Mouse (Mus musculus) hindbrain, embryonic 11.5 days (tissue): ENCODE data around the gene Camta1. TPM values are rescaled to one million over a fixed set of nuclear protein-coding genes. Genes with fewer than 3 reads are reported as not detected.

Source experiments
- ATAC-seq: fragments of 200-750 bp; cut with Nextera tagmentation; 2 replicates; pipeline ENCODE4 v1.8.0; 2017; ENCODE audit warnings: mild to moderate bottlenecking, moderate TSS enrichment, moderate library complexity; ENCODE audit not compliant: low FRiP score
- DNase-seq: peaks from one replicate; pipeline ENCODE4 v3.0.0-alpha.2; 2015; ENCODE audit warnings: low spot score
- H3K27ac ChIP-seq: fragments of 300-500 bp; sonication (generic); 2 replicates; pipeline ENCODE4 v1.5.1; 2014; ENCODE audit warnings: mild to moderate bottlenecking, low read depth, low read length
- H3K27me3 ChIP-seq: fragments of 300-500 bp; sonication (generic); 2 replicates; pipeline ENCODE4 v1.6.1; 2014; ENCODE audit warnings: mild to moderate bottlenecking, low read length, moderate library complexity, mixed read lengths; ENCODE audit not compliant: control insufficient read depth, insufficient read depth
- H3K36me3 ChIP-seq: fragments of 300-500 bp; sonication (generic); 2 replicates; pipeline ENCODE4 v1.6.1; 2014; ENCODE audit warnings: mild to moderate bottlenecking, low read length, moderate library complexity, mixed read lengths; ENCODE audit not compliant: control insufficient read depth, insufficient read depth
- H3K4me1 ChIP-seq: fragments of 300-500 bp; sonication (generic); replicated peaks from 2 replicates; pipeline ENCODE4 v1.6.1; 2014; ENCODE audit warnings: low read length, mixed read lengths; ENCODE audit not compliant: control insufficient read depth, insufficient read depth
- H3K4me2 ChIP-seq: fragments of 300-500 bp; sonication (generic); replicated peaks from 2 replicates; pipeline ENCODE4 v1.6.1; 2014; ENCODE audit warnings: mild to moderate bottlenecking, low read depth, low read length
- H3K4me3 ChIP-seq: fragments of 300-500 bp; sonication (generic); 2 replicates; pipeline ENCODE4 v1.5.1; 2014; ENCODE audit warnings: low read depth, low read length
- H3K9ac ChIP-seq: fragments of 300-500 bp; sonication (generic); 2 replicates; pipeline ENCODE4 v1.6.1; 2014; ENCODE audit warnings: low read depth, low read length
- H3K9me3 ChIP-seq: fragments of 300-500 bp; sonication (generic); 2 replicates; pipeline ENCODE4 v1.6.1; 2016; ENCODE audit warnings: low read length; ENCODE audit not compliant: control insufficient read depth
- WGBS: fragments of 180-500 bp; shearing (Covaris S2); extraction: QIAGEN DNeasy Blood & Tissue Kit; methylation state at CpG from one replicate; pipeline ENCODE4 v1.1.7; 2014; 5-methylcytosine and 5-hydroxymethylcytosine counted together
- polyA plus RNA-seq: library from polyadenylated mRNA; unstranded; fragments of >200 nt; fragmentation: Nextera tagmentation; extraction: Ambion mirVana; gene quantifications from 2 replicates; pipeline ENCODE4 v1.2.1, GENCODE M21; 2014

Gene Camta1
- polyA plus RNA-seq, 1 experiment from 2014 or later: 130 TPM

- Histone ChIP-seq H3K27me3 (no peaks in the 10 kb centered on the region), H3K9me3 (no peaks in the 10 kb centered on the region), H3K27ac (no peak overlapping the region), H3K4me3 (no peak overlapping the region), H3K9ac (no peak overlapping the region), H3K4me1 (no peaks in the 10 kb centered on the region), H3K4me2 (no peak overlapping the region), H3K36me3 (no peaks in the 10 kb centered on the region)
- DNase-seq (no peak), ATAC-seq (no peak)
- WGBS: 66% methylated on average over 4 of the region's 4 CpGs
Observed at GRCm38 (mm10) chr4:151765376-151765775, 96.3 kb downstream of the Camta1 start.

GRCm38 (mm10) chr4:151763928-151764327 lies 97.7 kb downstream of the Camta1 start:
- DNase-seq: peak; percentile 54
- H3K4me3 ChIP-seq: no peak overlapping the region
- 38% methylated on average over 6 of the region's 6 CpGs for WGBS
- no peak overlapping the region for H3K27ac ChIP-seq
- H3K4me1 ChIP-seq: no peaks in the 10 kb centered on the region
- no peaks in the 10 kb centered on the region for H3K27me3 ChIP-seq
- no peaks in the 10 kb centered on the region for H3K36me3 ChIP-seq
- no peak overlapping the region for H3K4me2 ChIP-seq
- no peaks in the 10 kb centered on the region for H3K9me3 ChIP-seq
- ATAC-seq: no peak
- H3K9ac ChIP-seq: no peak overlapping the region

DNA sequence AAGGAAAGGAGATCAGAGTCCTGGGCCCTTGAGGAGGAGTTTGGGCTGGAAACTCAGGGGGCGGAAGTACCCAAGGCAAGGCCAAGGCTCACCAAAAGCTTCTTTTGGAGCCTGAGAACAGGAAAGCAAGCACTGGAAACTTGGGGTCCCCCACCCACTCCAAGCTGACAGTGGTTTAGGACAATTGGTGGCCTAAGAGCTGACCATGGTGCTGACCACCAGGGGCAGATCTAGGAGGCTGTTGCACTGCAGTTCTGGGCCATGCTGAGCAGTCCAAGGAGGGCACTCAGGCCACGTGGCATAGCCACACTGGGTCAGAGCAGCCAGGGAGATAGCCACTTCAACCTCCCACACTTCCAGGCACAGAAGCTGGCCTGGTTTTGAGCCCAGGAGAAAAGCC lies 102.6 kb downstream of the Camta1 start:
- Histone ChIP-seq H3K36me3 (no peaks in the 10 kb centered on the region), H3K4me3 (no peak overlapping the region), H3K27ac (no peak overlapping the region), H3K9me3 (no peaks in the 10 kb centered on the region), H3K4me1 (0 out of 2 replicates have a peak, but pooled peaks cover 3% of the 10 kb centered on the region), H3K27me3 (no peaks in the 10 kb centered on the region), H3K4me2 (no peak overlapping the region), H3K9ac (no peak overlapping the region)
- 70% methylated on average over 2 of the region's 2 CpGs for WGBS
- DNase-seq (no peak), ATAC-seq (no peak)

- Histone ChIP-seq H3K4me1 (0 out of 2 replicates have a peak, but pooled peaks cover 3% of the 10 kb centered on the region), H3K9me3 (no peaks in the 10 kb centered on the region), H3K4me3 (no peak overlapping the region), H3K27me3 (no peaks in the 10 kb centered on the region), H3K9ac (no peak overlapping the region), H3K27ac (no peak overlapping the region), H3K4me2 (no peak overlapping the region), H3K36me3 (no peaks in the 10 kb centered on the region)
- DNase-seq (peak; percentile 36), ATAC-seq (no peak)
- WGBS: 86% methylated on average over 13 of the region's 13 CpGs
Observed at GRCm38 (mm10) chr4:151758337-151758736, 103.3 kb downstream of the Camta1 start.

- H3K4me3 ChIP-seq: no peak overlapping the region
- no peaks in the 10 kb centered on the region for H3K27me3 ChIP-seq
- no peak for DNase-seq
- no peak overlapping the region for H3K27ac ChIP-seq
- H3K4me1 ChIP-seq: 0 out of 2 replicates have a peak, but pooled peaks cover 3% of the 10 kb centered on the region
- 94% methylated on average over 3 of the region's 3 CpGs for WGBS
- H3K9me3 ChIP-seq: no peaks in the 10 kb centered on the region
- ATAC-seq: no peak
- H3K4me2 ChIP-seq: no peak overlapping the region
- H3K36me3 ChIP-seq: no peaks in the 10 kb centered on the region
- H3K9ac ChIP-seq: no peak overlapping the region
Observed at GRCm38 (mm10) chr4:151757261-151757660, 104.4 kb downstream of the Camta1 start.

DNA sequence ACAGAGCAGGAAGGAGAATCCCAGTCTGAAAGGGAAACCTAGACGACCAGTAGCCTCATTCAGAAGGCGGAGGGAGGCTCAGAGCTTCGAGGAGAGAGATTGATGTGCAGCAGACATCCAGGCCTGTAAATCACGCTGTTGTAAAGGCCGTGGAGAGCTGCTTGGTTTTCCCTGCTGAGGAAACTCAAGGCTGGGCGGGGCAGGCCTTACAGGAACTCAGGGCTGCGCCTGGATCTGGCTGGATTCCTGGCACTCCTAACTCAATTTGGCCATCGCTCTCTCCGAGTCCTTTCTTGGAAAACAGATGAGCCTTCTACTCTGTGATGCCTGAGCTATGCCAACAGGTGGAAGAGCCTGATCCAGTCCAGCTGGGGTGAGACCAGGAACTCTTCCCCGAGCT lies 105.3 kb downstream of the Camta1 start:
- Histone ChIP-seq H3K4me1 (0 out of 2 replicates have a peak, but pooled peaks cover 3% of the 10 kb centered on the region), H3K4me3 (no peak overlapping the region), H3K36me3 (no peaks in the 10 kb centered on the region), H3K4me2 (no peak overlapping the region), H3K27ac (no peak overlapping the region), H3K27me3 (no peaks in the 10 kb centered on the region), H3K9me3 (no peaks in the 10 kb centered on the region), H3K9ac (no peak overlapping the region)
- 75% methylated on average over 10 of the region's 10 CpGs for WGBS
- ATAC-seq (no peak), DNase-seq (no peak)

DNA sequence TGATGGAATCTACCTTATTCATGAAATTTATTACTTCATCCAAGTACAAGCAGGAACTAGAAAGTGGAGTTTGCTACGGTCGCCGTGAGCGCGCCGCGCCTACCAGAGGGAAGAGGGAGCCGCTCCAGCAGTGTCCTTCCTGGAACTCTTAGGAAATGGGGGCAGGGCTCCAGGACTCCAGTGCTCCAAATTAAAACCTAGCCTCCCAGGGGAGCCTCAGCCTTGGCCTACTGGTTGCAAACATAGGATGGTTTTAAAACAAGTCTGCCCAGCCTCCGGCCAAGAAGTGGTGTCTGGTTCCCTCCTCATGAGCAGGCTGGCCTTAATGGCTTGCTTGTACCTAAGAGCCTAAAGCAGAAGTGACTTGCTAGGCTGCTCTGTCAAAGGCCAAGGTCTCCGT lies 108.4 kb downstream of the Camta1 start:
- H3K9me3 ChIP-seq: no peaks in the 10 kb centered on the region

GRCm38 (mm10) chr4:151752551-151752950 lies 109.1 kb downstream of the Camta1 start:
- no peak for ATAC-seq
- H3K27ac ChIP-seq: no peak overlapping the region
- H3K4me1 ChIP-seq: 0 out of 2 replicates have a peak, but pooled peaks cover 3% of the 10 kb centered on the region
- no peak overlapping the region for H3K9ac ChIP-seq
- H3K4me2 ChIP-seq: no peak overlapping the region
- WGBS: 65% methylated on average over 7 of the region's 7 CpGs
- H3K4me3 ChIP-seq: no peak overlapping the region
- no peaks in the 10 kb centered on the region for H3K36me3 ChIP-seq
- no peaks in the 10 kb centered on the region for H3K9me3 ChIP-seq
- no peak for DNase-seq
- H3K27me3 ChIP-seq: no peaks in the 10 kb centered on the region

More for the DNA sequence above, 108.4 kb downstream of the Camta1 start:
- WGBS: 82% methylated on average over 10 of the region's 10 CpGs
- Histone ChIP-seq H3K4me2 (no peak overlapping the region), H3K9ac (no peak overlapping the region), H3K27me3 (no peaks in the 10 kb centered on the region), H3K27ac (no peak overlapping the region), H3K36me3 (no peaks in the 10 kb centered on the region), H3K4me3 (no peak overlapping the region), H3K4me1 (0 out of 2 replicates have a peak, but pooled peaks cover 3% of the 10 kb centered on the region)
- DNase-seq (no peak), ATAC-seq (no peak)

- Histone ChIP-seq H3K9me3 (no peaks in the 10 kb centered on the region), H3K4me2 (no peak overlapping the region), H3K9ac (no peak overlapping the region), H3K27ac (no peak overlapping the region), H3K4me3 (no peak overlapping the region), H3K27me3 (no peaks in the 10 kb centered on the region), H3K4me1 (0 out of 2 replicates have a peak, but pooled peaks cover 3% of the 10 kb centered on the region), H3K36me3 (no peaks in the 10 kb centered on the region)
- 85% methylated on average over 15 of the region's 15 CpGs for WGBS
- DNase-seq: no peak
- no peak for ATAC-seq
Observed at GRCm38 (mm10) chr4:151751270-151751945, 110.3 kb downstream of the Camta1 start.
